Mouse (Mus musculus): ENCODE results near the gene Tspan14. TPM values are rescaled to one million over a fixed set of nuclear protein-coding genes. Genes with fewer than 3 reads are reported as not detected.

The Tspan14 gene
- total RNA-seq, 1 experiment from 2014 or later, result 57.2 TPM

DNA sequence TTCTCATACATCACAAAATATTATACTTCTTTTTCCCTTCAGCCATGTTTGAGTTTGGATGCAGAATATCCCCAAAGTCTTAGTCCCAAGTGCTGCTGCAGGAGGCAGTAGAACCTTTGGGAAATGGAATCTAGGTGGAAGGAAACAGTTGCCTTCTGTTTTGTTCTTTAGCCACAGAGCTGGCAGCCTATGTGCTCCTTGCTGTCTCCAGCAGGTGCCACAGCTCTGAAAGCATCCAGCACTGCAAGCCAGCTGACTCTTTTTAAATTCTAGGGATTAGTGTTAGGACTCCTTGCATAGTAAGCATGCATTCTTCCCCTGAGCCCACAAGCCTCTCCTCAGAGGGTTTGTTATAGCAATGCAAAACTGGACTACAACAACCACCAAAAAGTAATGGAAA is 55.1 kb downstream of the Tspan14 start:
- no peak for ATAC-seq (replicated peaks in 1 of 2; ENCODE audit: insufficient read depth in 1 of 2, low FRiP score in 2 of 2, low TSS enrichment in 1 of 2, low read depth in 1 of 2, poor library complexity in 2 of 2, severe bottlenecking in 2 of 2)

DNA sequence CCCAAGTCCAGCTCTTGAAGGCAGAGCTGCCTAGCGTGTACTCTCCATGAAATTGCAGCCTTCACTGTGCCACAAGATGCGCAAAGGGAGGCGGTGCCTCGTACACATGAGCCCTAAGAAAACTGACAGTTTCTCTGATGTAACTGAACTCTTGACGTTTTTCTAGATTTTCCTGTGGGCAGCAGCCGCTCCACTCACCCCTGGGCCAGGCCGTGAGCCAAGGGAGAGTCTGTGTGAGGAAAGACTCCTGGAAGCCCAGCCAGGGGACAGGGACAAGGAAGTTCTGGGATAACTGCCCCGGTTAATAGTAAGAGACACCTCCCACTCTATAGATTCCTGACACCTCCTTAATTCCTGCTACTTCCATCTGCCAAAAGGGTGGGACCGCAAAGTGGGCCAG is 57.8 kb downstream of the Tspan14 start:
- ATAC-seq (replicated peaks in 1 of 2; ENCODE audit: insufficient read depth in 1 of 2, low FRiP score in 2 of 2, low TSS enrichment in 1 of 2, low read depth in 1 of 2, poor library complexity in 2 of 2, severe bottlenecking in 2 of 2), result no peak

- no peak for ATAC-seq (replicated peaks in 1 of 2; ENCODE audit: insufficient read depth in 1 of 2, low FRiP score in 2 of 2, low TSS enrichment in 1 of 2, low read depth in 1 of 2, poor library complexity in 2 of 2, severe bottlenecking in 2 of 2)
These were observed 59.8 kb downstream of the Tspan14 start for GRCm38 (mm10) chr14:40906770-40907169.

DNA sequence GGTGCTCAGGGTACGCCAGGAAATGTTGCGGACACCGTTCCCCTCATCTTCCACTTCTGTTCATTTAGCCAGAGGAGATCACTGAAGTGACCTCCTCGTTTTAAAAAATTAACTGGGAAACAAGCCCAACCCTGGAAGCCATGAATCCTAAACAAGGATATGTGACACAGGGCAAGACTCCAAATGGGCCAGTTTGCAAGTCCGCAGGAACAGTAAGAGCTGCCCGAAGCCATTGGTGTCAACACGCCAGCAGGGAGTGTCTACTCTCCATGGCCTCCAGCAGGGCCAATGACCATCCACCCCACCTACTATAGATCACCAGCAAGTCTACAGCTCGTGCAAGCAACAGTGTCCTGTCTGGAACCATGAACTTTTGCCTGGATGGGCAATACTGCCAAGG is 60.8 kb downstream of the Tspan14 start:
- no peak for ATAC-seq (replicated peaks in 1 of 2; ENCODE audit: insufficient read depth in 1 of 2, low FRiP score in 2 of 2, low TSS enrichment in 1 of 2, low read depth in 1 of 2, poor library complexity in 2 of 2, severe bottlenecking in 2 of 2)

DNA sequence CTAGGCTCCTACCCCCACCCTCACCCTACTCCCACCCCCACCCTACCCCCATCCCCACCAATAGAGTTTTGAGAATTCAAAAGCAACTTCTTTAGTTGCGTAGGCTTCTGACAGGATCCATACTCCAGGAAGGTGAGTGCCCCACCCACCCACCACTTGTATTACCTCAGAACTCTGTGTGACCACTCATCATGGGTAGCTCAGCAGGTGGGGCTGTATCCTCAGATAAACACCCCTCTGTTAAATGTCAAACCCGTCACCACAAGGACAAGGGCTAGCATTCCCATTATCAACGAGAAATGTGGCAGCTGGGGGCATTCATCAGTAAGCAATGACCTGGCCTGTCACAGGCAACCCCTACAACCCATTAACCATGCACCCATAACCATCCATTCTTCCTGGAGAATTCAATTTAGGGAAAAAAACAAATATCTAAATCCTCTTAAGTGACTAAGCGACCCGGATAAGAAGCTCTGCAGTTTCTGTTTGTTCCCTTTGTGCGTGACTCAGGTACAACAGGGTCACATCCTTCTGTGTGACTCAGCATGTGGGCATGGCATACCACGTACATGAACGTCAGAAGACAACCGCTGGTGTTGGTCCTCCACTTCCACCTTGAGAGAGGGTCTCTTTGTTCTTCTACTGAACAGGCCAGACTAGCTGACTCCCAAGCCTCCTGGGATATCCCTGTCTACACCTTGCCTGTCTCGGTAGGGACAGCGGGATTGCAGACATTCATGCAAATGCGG is 64.1 kb downstream of the Tspan14 start:
- ATAC-seq (replicated peaks in 1 of 2; ENCODE audit: insufficient read depth in 1 of 2, low FRiP score in 2 of 2, low TSS enrichment in 1 of 2, low read depth in 1 of 2, poor library complexity in 2 of 2, severe bottlenecking in 2 of 2), result peak; percentile 66 to 74

DNA sequence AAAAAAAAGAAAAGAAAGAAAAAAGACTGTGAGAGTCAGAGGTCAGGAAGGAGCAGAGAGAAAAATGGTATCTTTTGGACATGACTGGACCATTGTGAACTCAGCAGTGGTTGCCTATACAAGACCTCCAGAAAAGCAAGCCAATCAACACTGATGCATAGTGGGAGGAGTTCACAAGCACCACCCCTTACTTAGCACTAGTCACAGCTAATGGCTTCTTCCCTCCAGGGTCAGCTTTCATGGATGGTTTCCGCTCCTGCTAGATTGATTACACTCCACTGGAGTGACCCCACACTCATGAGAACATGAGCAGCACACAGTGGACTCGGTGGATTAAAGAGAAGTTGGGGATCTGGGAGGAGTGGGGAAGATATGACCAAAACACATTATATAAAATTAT is 66.3 kb downstream of the Tspan14 start:
- ATAC-seq (replicated peaks in 1 of 2; ENCODE audit: insufficient read depth in 1 of 2, low FRiP score in 2 of 2, low TSS enrichment in 1 of 2, low read depth in 1 of 2, poor library complexity in 2 of 2, severe bottlenecking in 2 of 2), result no peak

DNA sequence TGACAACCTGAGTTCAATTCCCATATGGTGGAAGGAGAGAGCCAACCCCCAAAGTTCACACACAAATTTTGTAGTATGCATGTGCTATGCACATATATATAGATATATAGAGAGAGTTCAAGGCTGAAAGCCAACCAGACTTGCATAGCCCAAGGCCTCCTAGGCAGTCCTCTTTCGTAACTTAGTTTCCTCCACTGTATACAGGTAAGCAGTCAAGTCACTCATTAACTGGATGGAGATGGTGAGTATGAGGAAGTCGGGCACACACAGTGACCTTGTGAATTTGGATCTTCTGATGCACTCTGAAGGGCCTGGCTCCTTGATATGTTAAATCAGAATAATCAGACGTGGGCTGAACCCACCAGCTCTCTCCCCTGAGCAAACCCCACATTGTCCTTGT is 68.7 kb downstream of the Tspan14 start:
- ATAC-seq (replicated peaks in 1 of 2; ENCODE audit: insufficient read depth in 1 of 2, low FRiP score in 2 of 2, low TSS enrichment in 1 of 2, low read depth in 1 of 2, poor library complexity in 2 of 2, severe bottlenecking in 2 of 2), result no peak

DNA sequence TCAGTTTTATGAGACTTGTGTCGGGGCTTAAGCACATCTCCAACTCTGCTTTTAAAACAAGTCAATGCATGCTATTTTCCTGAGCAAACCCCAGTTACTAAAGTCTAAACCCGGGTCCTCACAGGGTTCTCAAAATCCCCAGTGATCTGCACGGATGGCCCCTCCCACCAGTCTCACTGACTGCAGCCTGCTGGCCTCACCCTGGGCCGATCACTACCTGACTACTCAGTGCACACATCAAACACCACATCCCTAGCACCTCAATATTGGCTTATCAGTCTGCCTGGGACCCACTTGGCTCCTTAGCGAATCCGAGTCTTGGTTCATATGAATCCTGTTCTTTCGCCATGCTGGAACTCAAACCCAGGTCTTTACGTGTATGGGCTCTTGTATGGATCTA is 70.9 kb downstream of the Tspan14 start:
- no peak for ATAC-seq (replicated peaks in 1 of 2; ENCODE audit: insufficient read depth in 1 of 2, low FRiP score in 2 of 2, low TSS enrichment in 1 of 2, low read depth in 1 of 2, poor library complexity in 2 of 2, severe bottlenecking in 2 of 2)

DNA sequence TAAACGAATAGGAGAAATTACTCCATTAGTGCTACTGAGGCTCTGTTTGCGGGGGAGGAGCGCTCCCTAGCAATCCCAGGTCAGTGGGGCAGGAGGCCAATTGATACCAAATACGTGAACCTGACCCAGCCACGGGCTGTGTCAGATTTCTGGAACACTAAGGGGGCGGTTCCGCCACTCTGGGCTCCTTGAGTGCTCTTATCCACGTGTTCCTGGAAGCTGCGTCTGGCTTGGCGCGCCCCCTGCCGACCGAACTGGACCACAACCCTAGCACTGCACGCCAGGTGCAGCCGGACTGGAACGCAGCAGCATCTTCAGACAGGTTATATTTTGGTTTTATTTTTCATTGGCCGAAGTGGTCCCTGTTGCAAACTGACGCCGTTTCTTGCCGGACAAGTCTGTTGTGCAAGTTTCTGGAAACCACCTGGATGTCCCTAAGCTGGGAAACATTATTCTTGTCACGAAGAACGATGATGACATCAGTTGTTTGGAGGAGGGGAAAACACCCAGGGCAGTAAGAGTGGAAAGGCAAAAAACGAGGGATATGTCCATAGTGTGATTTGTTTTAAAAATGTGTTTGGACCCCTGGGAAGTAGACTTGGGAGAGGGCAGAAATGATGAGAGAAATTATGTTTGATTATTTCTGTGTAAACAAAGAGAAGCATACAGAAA is 71.9 kb downstream of the Tspan14 start:
- peak; percentile 83 to 86 for ATAC-seq (replicated peaks in 1 of 2; ENCODE audit: insufficient read depth in 1 of 2, low FRiP score in 2 of 2, low TSS enrichment in 1 of 2, low read depth in 1 of 2, poor library complexity in 2 of 2, severe bottlenecking in 2 of 2)

DNA sequence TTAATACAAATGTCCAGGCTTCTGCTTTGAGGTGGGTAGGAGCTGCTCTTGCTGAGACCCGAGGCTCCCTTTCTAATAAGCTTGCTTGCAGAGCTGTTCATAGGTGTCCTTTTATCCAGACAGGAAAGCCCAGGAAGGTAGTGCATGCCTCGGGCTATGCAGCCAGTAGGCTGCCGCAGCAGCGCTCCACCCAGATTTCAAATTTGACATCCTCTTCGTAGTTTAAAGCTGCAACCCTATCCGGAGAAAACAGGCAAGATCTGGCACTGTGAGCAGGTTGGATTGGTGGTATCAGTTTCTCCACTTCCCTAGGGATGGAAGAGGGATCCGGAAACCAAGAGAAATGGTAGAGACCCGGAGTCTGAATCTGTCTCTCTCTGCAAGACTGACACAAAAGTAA is 72.7 kb downstream of the Tspan14 start:
- no peak for ATAC-seq (replicated peaks in 1 of 2; ENCODE audit: insufficient read depth in 1 of 2, low FRiP score in 2 of 2, low TSS enrichment in 1 of 2, low read depth in 1 of 2, poor library complexity in 2 of 2, severe bottlenecking in 2 of 2)

- no peak for ATAC-seq (replicated peaks in 1 of 2; ENCODE audit: insufficient read depth in 1 of 2, low FRiP score in 2 of 2, low TSS enrichment in 1 of 2, low read depth in 1 of 2, poor library complexity in 2 of 2, severe bottlenecking in 2 of 2)
These were observed 73.4 kb downstream of the Tspan14 start, which contains the start of gene Sh2d4b for GRCm38 (mm10) chr14:40893196-40893595. Gene Sh2d4b (minus strand): TSS chr14:40893266.

DNA sequence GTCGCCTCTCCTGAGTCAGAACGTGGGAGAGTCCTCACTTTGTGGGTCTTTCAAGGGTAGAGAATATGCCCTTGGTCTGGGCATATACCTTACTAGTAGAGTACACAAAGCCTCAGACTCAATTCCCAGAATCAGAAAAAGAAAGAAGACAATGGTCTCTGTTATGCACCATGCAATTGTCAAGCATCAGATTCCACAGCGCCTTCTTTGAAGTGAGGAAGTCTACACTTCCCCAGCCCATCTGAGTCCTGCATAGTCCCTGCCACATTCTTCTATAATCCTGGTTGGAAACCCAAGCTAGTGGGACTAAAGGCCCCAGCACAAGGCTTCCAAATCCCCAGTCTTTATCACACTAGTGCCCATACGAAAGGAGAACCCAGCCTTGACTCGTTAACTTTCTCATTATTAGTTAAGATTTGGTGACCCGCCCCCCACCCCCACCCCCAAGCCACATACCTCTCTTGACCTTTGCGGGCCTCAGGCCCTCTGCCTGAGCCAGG is 74.2 kb downstream of the Tspan14 start:
- ATAC-seq (replicated peaks in 1 of 2; ENCODE audit: insufficient read depth in 1 of 2, low FRiP score in 2 of 2, low TSS enrichment in 1 of 2, low read depth in 1 of 2, poor library complexity in 2 of 2, severe bottlenecking in 2 of 2), result no peak

- no peak for ATAC-seq (replicated peaks in 1 of 2; ENCODE audit: insufficient read depth in 1 of 2, low FRiP score in 2 of 2, low TSS enrichment in 1 of 2, low read depth in 1 of 2, poor library complexity in 2 of 2, severe bottlenecking in 2 of 2)
These were observed 75.1 kb downstream of the Tspan14 start for GRCm38 (mm10) chr14:40891506-40891905.

- no peak for ATAC-seq (replicated peaks in 1 of 2; ENCODE audit: insufficient read depth in 1 of 2, low FRiP score in 2 of 2, low TSS enrichment in 1 of 2, low read depth in 1 of 2, poor library complexity in 2 of 2, severe bottlenecking in 2 of 2)
These were observed 76.9 kb downstream of the Tspan14 start for GRCm38 (mm10) chr14:40889704-40890103.

GRCm38 (mm10) chr14:40889181-40889580 is 77.4 kb downstream of the Tspan14 start:
- ATAC-seq (replicated peaks in 1 of 2; ENCODE audit: insufficient read depth in 1 of 2, low FRiP score in 2 of 2, low TSS enrichment in 1 of 2, low read depth in 1 of 2, poor library complexity in 2 of 2, severe bottlenecking in 2 of 2), result no peak

DNA sequence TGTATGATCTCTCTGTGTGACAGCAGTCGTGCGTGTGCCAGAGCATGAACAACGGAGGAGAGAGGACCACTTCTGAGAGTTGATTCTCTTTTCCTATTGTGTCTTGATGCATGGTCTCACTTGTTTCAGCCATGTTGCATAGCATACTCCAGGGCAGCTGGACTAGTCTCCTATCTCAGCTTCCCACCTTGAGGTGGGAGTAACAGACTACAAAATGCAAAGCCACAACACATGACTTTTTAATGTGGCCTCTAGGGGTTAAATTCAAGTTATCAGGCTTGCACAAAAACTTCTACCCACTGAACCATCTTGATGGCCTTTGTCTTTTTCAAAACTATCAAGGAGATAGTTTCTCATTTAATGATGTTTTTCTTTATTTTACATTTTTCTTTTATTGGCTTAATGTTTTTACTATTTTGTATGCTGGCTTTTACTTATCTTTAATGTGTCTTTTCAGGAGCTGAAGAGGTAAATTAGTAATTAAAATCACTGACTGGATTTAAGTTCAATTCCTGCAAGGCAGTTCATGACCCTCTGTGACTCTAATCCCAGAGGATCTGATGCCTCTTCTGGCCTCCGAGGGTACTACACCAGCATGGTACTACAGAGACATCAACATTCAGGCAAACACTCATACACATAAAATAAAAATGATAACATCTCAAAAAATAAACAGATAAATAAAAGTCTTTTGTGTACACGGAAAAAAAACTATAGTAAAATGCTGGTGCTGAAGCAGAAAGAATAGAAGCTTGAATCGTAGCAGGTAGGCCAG is 80.0 kb downstream of the Tspan14 start:
- no peak for ATAC-seq (replicated peaks in 1 of 2; ENCODE audit: insufficient read depth in 1 of 2, low FRiP score in 2 of 2, low TSS enrichment in 1 of 2, low read depth in 1 of 2, poor library complexity in 2 of 2, severe bottlenecking in 2 of 2)

GRCm38 (mm10) chr14:40885752-40886151 is 80.9 kb downstream of the Tspan14 start:
- ATAC-seq (replicated peaks in 1 of 2; ENCODE audit: insufficient read depth in 1 of 2, low FRiP score in 2 of 2, low TSS enrichment in 1 of 2, low read depth in 1 of 2, poor library complexity in 2 of 2, severe bottlenecking in 2 of 2), result no peak

- ATAC-seq (replicated peaks in 1 of 2; ENCODE audit: insufficient read depth in 1 of 2, low FRiP score in 2 of 2, low TSS enrichment in 1 of 2, low read depth in 1 of 2, poor library complexity in 2 of 2, severe bottlenecking in 2 of 2), result 0 out of 4 replicates have a peak, but pooled peaks have one; percentile 17 to 21
These were observed 81.4 kb downstream of the Tspan14 start for GRCm38 (mm10) chr14:40885225-40885624.

Data from hematopoietic stem cell, adult 5-6 weeks (primary cell).